Mouse (Mus musculus) limb, embryonic 11.5 days (tissue): ENCODE data around the gene Ppp2r5a. TPM values are rescaled to one million over a fixed set of nuclear protein-coding genes. Genes with fewer than 3 reads are reported as not detected.
"Not testable (repeated sequence)": the region's sequence is repeated elsewhere in the genome, so short reads cannot be mapped to it uniquely, and the experiment has no call there.

Experiments
- ATAC-seq: fragments of 200-750 bp; cut with Nextera tagmentation; 2 replicates; pipeline ENCODE4 v1.8.0; 2017; ENCODE audit warnings: low read depth; ENCODE audit not compliant: insufficient number of reproducible peaks, low FRiP score, low TSS enrichment
- DNase-seq: peaks from one replicate; pipeline ENCODE4 v3.0.0-alpha.2; 2015; ENCODE audit warnings: low spot score
- H3K27ac ChIP-seq: fragments of 300-500 bp; sonication (generic); replicated peaks from 2 replicates; pipeline ENCODE4 v1.5.1; 2014; ENCODE audit warnings: low read depth, mild to moderate bottlenecking, low read length
- H3K27me3 ChIP-seq: fragments of 300-500 bp; sonication (generic); 2 replicates; pipeline ENCODE4 v1.6.1; 2014; ENCODE audit warnings: mild to moderate bottlenecking, low read length, mixed read lengths; ENCODE audit not compliant: control insufficient read depth, insufficient read depth
- H3K36me3 ChIP-seq: fragments of 300-500 bp; sonication (generic); 2 replicates; pipeline ENCODE4 v1.6.1; 2014; ENCODE audit warnings: mild to moderate bottlenecking, low read length, moderate library complexity, mixed read lengths; ENCODE audit not compliant: control insufficient read depth, insufficient read depth
- H3K4me1 ChIP-seq: fragments of 300-500 bp; sonication (generic); 2 replicates; pipeline ENCODE4 v1.6.1; 2014; ENCODE audit warnings: low read length, mixed read lengths; ENCODE audit not compliant: control insufficient read depth, insufficient read depth
- H3K4me2 ChIP-seq: fragments of 300-500 bp; sonication (generic); 2 replicates; pipeline ENCODE4 v1.6.1; 2014; ENCODE audit warnings: low read depth, mild to moderate bottlenecking, moderate library complexity; ENCODE audit not compliant: severe bottlenecking
- H3K4me3 ChIP-seq: fragments of 300-500 bp; sonication (generic); 2 replicates; pipeline ENCODE4 v1.5.1; 2014; ENCODE audit warnings: low read depth, low read length
- H3K9ac ChIP-seq: fragments of 300-500 bp; sonication (generic); 2 replicates; pipeline ENCODE4 v1.6.1; 2014; ENCODE audit warnings: mild to moderate bottlenecking, low read length
- H3K9me3 ChIP-seq: fragments of 300-500 bp; sonication (generic); 2 replicates; pipeline ENCODE4 v1.6.1; 2016; ENCODE audit warnings: low read length; ENCODE audit not compliant: control insufficient read depth
- WGBS: fragments of 180-500 bp; shearing (Covaris S2); extraction: QIAGEN DNeasy Blood & Tissue Kit; methylation state at CpG from one replicate; pipeline ENCODE4 v1.1.7; 2014; 5-methylcytosine and 5-hydroxymethylcytosine counted together
- polyA plus RNA-seq: library from polyadenylated mRNA; unstranded; fragments of >200 nt; fragmentation: Nextera tagmentation; extraction: Ambion mirVana; gene quantifications from 2 replicates; pipeline ENCODE4 v1.2.1, GENCODE M21; 2014

Gene Ppp2r5a
- polyA plus RNA-seq, 1 experiment from 2014 or later = 17.0 TPM

GRCm38 (mm10) chr1:191438546-191438945 is 35.5 kb upstream of the Ppp2r5a start:
- Histone ChIP-seq H3K4me2 (no peak overlapping the region), H3K27ac (no peak overlapping the region), H3K9ac (no peak overlapping the region), H3K9me3 (no peaks in the 10 kb centered on the region), H3K36me3 (no peaks in the 10 kb centered on the region), H3K4me1 (peaks cover 2% of the 10 kb centered on the region; the same call in 1 of the 2 replicates), H3K4me3 (no peak overlapping the region), H3K27me3 (no peaks in the 10 kb centered on the region)
- 66% methylated on average over 4 of the region's 4 CpGs for WGBS
- no peak for ATAC-seq
- no peak for DNase-seq

- no peak for ATAC-seq
- H3K4me3 ChIP-seq = no peak overlapping the region
- no peaks in the 10 kb centered on the region for H3K9me3 ChIP-seq
- H3K4me2 ChIP-seq = no peak overlapping the region
- H3K27me3 ChIP-seq = no peaks in the 10 kb centered on the region
- H3K4me1 ChIP-seq = peaks cover 2% of the 10 kb centered on the region; the same call in 1 of the 2 replicates
- 16% methylated on average over 3 of the region's 3 CpGs for WGBS
- H3K27ac ChIP-seq = no peak overlapping the region
- no peaks in the 10 kb centered on the region for H3K36me3 ChIP-seq
- no peak for DNase-seq
- H3K9ac ChIP-seq = no peak overlapping the region
Observed at GRCm38 (mm10) chr1:191436647-191437046, 33.6 kb upstream of the Ppp2r5a start.

DNA sequence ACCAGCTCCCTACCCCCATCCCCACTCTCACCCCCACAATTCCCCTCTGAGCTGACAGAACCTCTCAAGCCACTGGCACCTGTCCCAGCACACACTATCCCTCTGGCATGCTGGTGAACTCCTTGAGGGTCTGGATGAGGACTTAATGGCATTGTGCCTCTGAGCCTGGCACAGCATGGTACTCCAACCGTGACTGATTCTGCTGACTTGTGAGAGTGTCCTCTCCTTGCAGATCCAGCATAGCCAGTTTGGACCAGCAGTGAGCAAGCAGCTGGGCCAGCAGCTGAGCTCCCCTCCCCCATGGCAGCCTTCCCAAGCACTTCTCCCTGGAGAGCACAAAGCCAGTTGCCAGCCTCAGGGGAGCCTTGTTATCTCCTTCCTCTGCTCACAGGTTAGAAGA is 32.3 kb upstream of the Ppp2r5a start:
- no peak overlapping the region for H3K27ac ChIP-seq

DNA sequence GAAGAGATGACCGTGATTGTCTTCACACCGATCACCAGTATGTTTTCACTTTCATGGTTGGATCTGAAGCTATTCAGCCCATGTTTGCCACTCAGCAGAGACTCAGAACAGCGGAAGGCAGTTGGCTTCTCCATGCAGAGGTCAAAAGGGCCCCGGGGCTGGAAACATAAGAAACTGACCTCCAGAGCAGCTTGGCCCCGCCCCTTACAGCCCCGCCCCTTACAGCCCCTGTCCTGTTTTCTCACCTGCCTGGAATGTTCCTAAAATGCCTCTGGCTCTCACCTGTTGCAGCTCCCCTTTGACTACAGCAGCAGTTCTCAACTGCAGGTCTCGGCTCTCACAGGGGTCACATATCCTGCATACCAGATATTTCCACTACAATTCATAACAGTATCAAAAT is 29.5 kb upstream of the Ppp2r5a start:
- WGBS = 30% methylated on average over 7 of the region's 7 CpGs
- H3K27me3 ChIP-seq = no peaks in the 10 kb centered on the region
- no peak overlapping the region for H3K4me3 ChIP-seq
- H3K4me2 ChIP-seq = no peak overlapping the region
- H3K9me3 ChIP-seq = no peaks in the 10 kb centered on the region
- peaks cover 2% of the 10 kb centered on the region; the same call in 1 of the 2 replicates for H3K4me1 ChIP-seq
- no peak overlapping the region for H3K27ac ChIP-seq
- no peak overlapping the region for H3K9ac ChIP-seq
- DNase-seq (no peak), ATAC-seq (no peak)
- no peaks in the 10 kb centered on the region for H3K36me3 ChIP-seq

More for the DNA sequence above, 32.3 kb upstream of the Ppp2r5a start:
- Histone ChIP-seq H3K4me3 (no peak overlapping the region), H3K36me3 (no peaks in the 10 kb centered on the region), H3K27me3 (no peaks in the 10 kb centered on the region), H3K4me2 (no peak overlapping the region), H3K4me1 (peaks cover 2% of the 10 kb centered on the region; the same call in 1 of the 2 replicates), H3K9ac (no peak overlapping the region), H3K9me3 (no peaks in the 10 kb centered on the region)
- no peak for DNase-seq
- WGBS = 22% methylated on average over 1 of the region's 1 CpGs
- ATAC-seq = no peak

DNA sequence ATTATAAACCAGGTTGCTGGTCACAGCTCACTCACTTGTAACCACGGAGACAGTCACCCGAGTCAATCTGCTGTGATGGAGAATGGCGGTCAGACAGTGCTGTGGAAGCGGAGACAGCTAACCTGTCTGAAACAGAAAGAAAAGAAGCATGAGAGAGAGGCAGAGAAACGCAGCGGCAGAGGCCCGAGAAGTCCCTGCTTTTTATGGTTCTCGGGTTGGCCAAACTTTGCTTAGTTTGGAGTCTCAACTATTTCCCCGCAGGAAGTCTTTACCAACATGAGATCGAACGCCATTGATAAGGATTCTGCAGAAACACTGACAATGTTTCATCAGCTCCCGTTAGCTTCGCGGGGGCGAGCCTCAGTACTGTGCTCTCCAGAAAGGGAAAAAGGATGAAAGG is 29.0 kb upstream of the Ppp2r5a start:
- Histone ChIP-seq H3K9me3 (no peaks in the 10 kb centered on the region), H3K9ac (no peak overlapping the region), H3K27me3 (no peaks in the 10 kb centered on the region), H3K4me2 (no peak overlapping the region), H3K27ac (no peak overlapping the region), H3K36me3 (no peaks in the 10 kb centered on the region), H3K4me1 (peaks cover 2% of the 10 kb centered on the region; the same call in 1 of the 2 replicates), H3K4me3 (no peak overlapping the region)
- DNase-seq = no peak
- 78% methylated on average over 15 of the region's 15 CpGs for WGBS
- ATAC-seq = no peak

DNA sequence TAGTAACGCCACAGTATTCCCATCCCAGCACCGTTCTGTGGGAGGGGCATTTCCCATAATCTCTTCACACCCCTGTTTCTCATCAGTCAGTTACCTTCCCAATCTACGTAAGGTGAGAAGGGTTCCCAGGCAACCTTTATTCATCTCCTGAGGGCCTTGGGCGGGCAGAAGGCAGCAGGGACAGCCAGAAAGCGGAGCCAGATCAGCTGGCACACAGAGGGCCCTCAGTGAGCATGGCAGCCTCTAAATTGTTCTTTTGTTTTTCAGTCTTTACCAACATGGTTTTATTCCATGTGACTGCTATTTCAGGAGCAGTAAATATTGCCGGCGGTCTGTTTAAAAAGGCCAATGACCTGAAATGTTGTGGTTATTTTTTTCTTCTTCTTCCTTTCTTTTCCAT is 27.0 kb upstream of the Ppp2r5a start:
- H3K4me2 ChIP-seq = no peak overlapping the region
- H3K9ac ChIP-seq = no peak overlapping the region
- DNase-seq = no peak
- no peaks in the 10 kb centered on the region for H3K36me3 ChIP-seq
- no peak overlapping the region for H3K4me3 ChIP-seq
- H3K4me1 ChIP-seq = no peaks in the 10 kb centered on the region
- no peak for ATAC-seq
- no peak overlapping the region for H3K27ac ChIP-seq
- no peaks in the 10 kb centered on the region for H3K27me3 ChIP-seq
- H3K9me3 ChIP-seq = no peaks in the 10 kb centered on the region
- 58% methylated on average over 7 of the region's 7 CpGs for WGBS

- DNase-seq (no peak), ATAC-seq (no peak)
- no peaks in the 10 kb centered on the region for H3K9me3 ChIP-seq
- no peak overlapping the region for H3K9ac ChIP-seq
- H3K4me3 ChIP-seq = no peak overlapping the region
- H3K36me3 ChIP-seq = no peaks in the 10 kb centered on the region
- H3K27ac ChIP-seq = no peak overlapping the region
- H3K4me2 ChIP-seq = no peak overlapping the region
- peaks cover 1% of the 10 kb centered on the region; the same call in 1 of the 2 replicates for H3K4me1 ChIP-seq
- 74% methylated on average over 7 of the region's 7 CpGs for WGBS
- H3K27me3 ChIP-seq = no peaks in the 10 kb centered on the region
Observed at GRCm38 (mm10) chr1:191425884-191426283, 22.8 kb upstream of the Ppp2r5a start.

DNA sequence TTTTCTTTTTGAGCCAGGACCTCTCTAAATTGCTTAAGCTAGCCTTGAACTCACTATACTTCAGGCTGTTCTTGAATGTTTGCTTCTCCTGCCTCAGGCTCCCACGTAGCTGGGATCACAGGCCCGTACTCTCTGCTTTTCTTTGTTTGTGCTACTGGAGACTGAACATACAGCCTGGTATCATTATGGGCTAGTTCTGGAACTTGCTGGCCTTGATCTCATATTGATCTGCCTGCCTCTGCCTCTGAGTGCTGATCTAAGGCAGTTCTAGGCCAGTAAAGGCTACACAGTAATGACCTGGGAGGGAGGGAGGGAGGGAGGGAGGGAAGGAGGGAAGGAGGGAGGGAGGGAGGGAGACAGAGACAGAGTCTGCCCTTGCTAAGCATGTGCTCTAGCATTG is 20.1 kb upstream of the Ppp2r5a start:
- Histone ChIP-seq H3K4me3 (no peak overlapping the region), H3K27ac (no peak overlapping the region), H3K4me1 (peaks cover 13% of the 10 kb centered on the region), H3K27me3 (no peaks in the 10 kb centered on the region), H3K9me3 (no peaks in the 10 kb centered on the region), H3K36me3 (no peaks in the 10 kb centered on the region), H3K4me2 (no peak overlapping the region), H3K9ac (no peak overlapping the region)
- 68% methylated on average over 2 of the region's 2 CpGs for WGBS
- DNase-seq (no peak), ATAC-seq (no peak)

GRCm38 (mm10) chr1:191422714-191423113 is 19.6 kb upstream of the Ppp2r5a start:
- H3K4me2 ChIP-seq, H3K36me3 ChIP-seq, H3K9ac ChIP-seq, ATAC-seq, H3K9me3 ChIP-seq, H3K4me3 ChIP-seq, H3K27ac ChIP-seq, DNase-seq, H3K27me3 ChIP-seq: not testable (repeated sequence)
- WGBS = 79% methylated on average over 3 of the region's 3 CpGs
- H3K4me1 ChIP-seq = peaks cover 13% of the 10 kb centered on the region
